Mouse (Mus musculus): ENCODE measurements around the gene Gpc5.

Gpc5 gene

GRCm38 (mm10) chr14:115831854-115832625 lies 740.0 kb downstream of the Gpc5 start:
- DNase-seq (ENCODE audit: low spot score in 2 of 2), result no peak

GRCm38 (mm10) chr14:115843783-115844182 lies 751.8 kb downstream of the Gpc5 start:
- DNase-seq (ENCODE audit: low spot score in 2 of 2), result no peak

GRCm38 (mm10) chr14:115844773-115845427 lies 752.9 kb downstream of the Gpc5 start:
- no peak for DNase-seq (ENCODE audit: low spot score in 2 of 2)

GRCm38 (mm10) chr14:115869127-115869526 lies 777.1 kb downstream of the Gpc5 start:
- DNase-seq (ENCODE audit: low spot score in 2 of 2), result no peak

GRCm38 (mm10) chr14:115976062-115976461 lies 884.0 kb downstream of the Gpc5 start:
- no peak for DNase-seq (ENCODE audit: low spot score in 2 of 2)

- no peak for DNase-seq (ENCODE audit: low spot score in 2 of 2)
Measured at GRCm38 (mm10) chr14:115979233-115979632, 887.2 kb downstream of the Gpc5 start.

- no peak for DNase-seq (ENCODE audit: low spot score in 2 of 2)
Measured at GRCm38 (mm10) chr14:115990764-115991163, 898.7 kb downstream of the Gpc5 start.

- no peak for DNase-seq (ENCODE audit: low spot score in 2 of 2)
Measured at GRCm38 (mm10) chr14:115993520-115994106, 901.6 kb downstream of the Gpc5 start.

- DNase-seq (ENCODE audit: low spot score in 2 of 2), result no peak
Measured at GRCm38 (mm10) chr14:115998931-115999330, 906.9 kb downstream of the Gpc5 start.

GRCm38 (mm10) chr14:116087010-116087409 lies 995.0 kb downstream of the Gpc5 start:
- DNase-seq (ENCODE audit: low spot score in 2 of 2), result no peak

GRCm38 (mm10) chr14:116127943-116128342 lies 1035.9 kb downstream of the Gpc5 start:
- DNase-seq (ENCODE audit: low spot score in 2 of 2), result no peak

GRCm38 (mm10) chr14:116137330-116137729 lies 1045.3 kb downstream of the Gpc5 start:
- DNase-seq (ENCODE audit: low spot score in 2 of 2), result no peak

- no peak for DNase-seq (ENCODE audit: low spot score in 2 of 2)
Measured at GRCm38 (mm10) chr14:116137772-116138171, 1045.8 kb downstream of the Gpc5 start.

- DNase-seq (ENCODE audit: low spot score in 2 of 2), result no peak
Measured at GRCm38 (mm10) chr14:116162586-116162985, 1070.6 kb downstream of the Gpc5 start.

GRCm38 (mm10) chr14:116167401-116167800 lies 1075.4 kb downstream of the Gpc5 start:
- DNase-seq (ENCODE audit: low spot score in 2 of 2), result no peak

- no peak for DNase-seq (ENCODE audit: low spot score in 2 of 2)
Measured at GRCm38 (mm10) chr14:116169129-116169528, 1077.1 kb downstream of the Gpc5 start.

GRCm38 (mm10) chr14:116186981-116187380 lies 1095.0 kb downstream of the Gpc5 start:
- DNase-seq (ENCODE audit: low spot score in 2 of 2), result no peak

- no peak for DNase-seq (ENCODE audit: low spot score in 2 of 2)
Measured at GRCm38 (mm10) chr14:116206977-116207376, 1115.0 kb downstream of the Gpc5 start.

GRCm38 (mm10) chr14:116208581-116208980 lies 1116.6 kb downstream of the Gpc5 start:
- DNase-seq (ENCODE audit: low spot score in 2 of 2), result no peak

GRCm38 (mm10) chr14:116209045-116209444 lies 1117.0 kb downstream of the Gpc5 start:
- peak; percentile 8 to 25 for DNase-seq (ENCODE audit: low spot score in 2 of 2)

- DNase-seq (ENCODE audit: low spot score in 2 of 2), result no peak
Measured at GRCm38 (mm10) chr14:116210304-116210703, 1118.3 kb downstream of the Gpc5 start.

- DNase-seq (ENCODE audit: low spot score in 2 of 2), result no peak
Measured at GRCm38 (mm10) chr14:116212029-116212428, 1120.0 kb downstream of the Gpc5 start.

- no peak for DNase-seq (ENCODE audit: low spot score in 2 of 2)
Measured at GRCm38 (mm10) chr14:116258126-116258525, 1166.1 kb downstream of the Gpc5 start.
